Mouse (Mus musculus) heart, adult 2 months (tissue): ENCODE measurements around the gene Snap47.

Source experiments
- CTCF ChIP-seq: fragments of 200-600 bp; IDR thresholded peaks from 2 replicates; pipeline ENCODE4 v1.8.1; 2022; ENCODE audit warnings: antibody characterized with exemption, mild to moderate bottlenecking, moderate library complexity
- EP300 ChIP-seq: fragments of 200-500 bp; IDR thresholded peaks from 2 replicates; pipeline ENCODE4 v1.6.1; 2011; ENCODE audit warnings: low read depth, low read length, control low read depth; ENCODE audit not compliant: insufficient read depth
- POLR2A ChIP-seq: fragments of 200-500 bp; IDR thresholded peaks from 2 replicates; pipeline ENCODE4 v1.6.1; 2011; ENCODE audit warnings: mild to moderate bottlenecking, low read depth, low read length, control low read depth; ENCODE audit not compliant: insufficient read depth

DNA sequence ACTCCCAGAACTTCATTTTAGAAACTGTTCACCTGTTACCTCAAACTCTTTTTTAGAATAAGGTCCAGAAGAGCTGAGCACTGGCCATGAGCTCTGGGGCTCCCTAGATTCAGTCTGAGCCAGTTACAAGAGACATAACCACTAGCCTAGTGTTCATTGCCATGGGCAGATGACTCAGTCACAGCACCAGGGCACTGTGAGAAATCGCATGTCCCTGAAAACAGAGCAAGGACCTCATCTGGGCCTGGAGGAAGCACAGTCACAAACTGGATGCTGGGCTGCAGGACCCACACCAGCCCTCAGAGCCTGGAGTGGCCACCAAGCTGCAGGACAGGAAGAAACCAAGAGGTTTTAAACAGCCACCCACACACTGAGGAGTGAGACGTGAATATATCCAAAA is 40.1 kb downstream of the Snap47 start:
- TF ChIP-seq CTCF, result no peak
- TF ChIP-seq EP300, result no peak
- TF ChIP-seq POLR2A, result no peak
